Mouse (Mus musculus): ENCODE measurements around the gene Coro1c. TPM values are rescaled to one million over a fixed set of nuclear protein-coding genes. Genes with fewer than 3 reads are reported as not detected.

Gene Coro1c
- polyA plus RNA-seq, 1 experiment from 2014 or later, result 71.3 TPM

DNA sequence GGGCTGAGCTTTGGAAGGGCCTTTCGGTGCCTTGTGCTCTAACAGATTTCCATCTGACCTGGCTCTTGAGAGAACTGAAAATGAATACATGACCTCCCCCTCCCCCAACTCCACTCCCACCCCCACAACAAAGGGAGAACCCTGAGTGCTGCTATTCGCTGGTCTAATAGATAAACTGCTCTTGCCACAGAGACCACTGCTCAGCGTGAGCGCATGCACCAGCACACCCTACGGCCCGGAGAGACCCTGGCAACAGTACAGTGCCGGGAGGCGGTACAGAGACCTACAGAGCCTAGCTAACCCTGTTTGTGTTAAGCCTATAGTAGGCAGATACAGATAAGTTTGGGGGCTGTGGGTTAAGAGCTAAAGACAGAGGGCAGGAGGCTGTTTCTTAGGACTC is 22.9 kb downstream of the Coro1c start:
- no peak for DNase-seq (ENCODE audit: low spot score)

DNA sequence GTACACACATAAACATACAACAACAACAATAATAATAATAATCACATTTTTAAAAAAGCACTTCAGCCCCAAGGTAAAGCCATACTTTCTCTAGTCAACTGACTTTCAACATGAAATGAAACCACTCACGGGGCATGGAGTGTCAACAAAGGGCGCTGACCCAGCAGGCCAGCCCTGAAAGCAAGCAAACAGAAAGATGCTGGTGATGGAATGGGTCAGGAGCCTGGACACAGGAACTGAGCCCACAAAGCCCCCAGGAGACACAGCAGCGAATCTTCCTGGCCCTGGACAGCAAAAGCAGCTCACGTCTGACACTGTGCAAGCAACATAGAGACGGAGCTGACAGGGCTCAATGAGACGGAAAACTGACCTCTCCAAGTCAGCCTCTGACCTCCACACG is 23.8 kb downstream of the Coro1c start:
- DNase-seq (ENCODE audit: low spot score), result no peak

DNA sequence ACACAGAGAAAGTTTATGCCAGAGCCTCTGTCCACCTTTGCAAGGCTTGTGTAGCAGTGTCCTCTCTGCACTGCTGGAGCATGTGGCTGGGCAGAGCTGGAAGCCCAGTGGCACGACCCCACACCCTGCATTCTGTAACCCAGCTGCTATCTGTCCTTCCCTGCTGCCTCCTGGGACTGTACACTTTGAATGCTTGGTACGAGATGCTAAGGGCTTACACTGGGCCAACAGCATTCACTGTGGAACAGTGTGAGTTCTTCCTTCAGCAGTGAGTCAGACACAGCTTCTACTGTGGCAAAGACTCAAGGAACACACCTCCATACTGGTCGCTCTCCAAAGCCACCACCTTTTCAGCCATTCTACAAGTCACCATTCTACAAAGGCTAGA is 25.2 kb downstream of the Coro1c start:
- no peak for DNase-seq (ENCODE audit: low spot score)

DNA sequence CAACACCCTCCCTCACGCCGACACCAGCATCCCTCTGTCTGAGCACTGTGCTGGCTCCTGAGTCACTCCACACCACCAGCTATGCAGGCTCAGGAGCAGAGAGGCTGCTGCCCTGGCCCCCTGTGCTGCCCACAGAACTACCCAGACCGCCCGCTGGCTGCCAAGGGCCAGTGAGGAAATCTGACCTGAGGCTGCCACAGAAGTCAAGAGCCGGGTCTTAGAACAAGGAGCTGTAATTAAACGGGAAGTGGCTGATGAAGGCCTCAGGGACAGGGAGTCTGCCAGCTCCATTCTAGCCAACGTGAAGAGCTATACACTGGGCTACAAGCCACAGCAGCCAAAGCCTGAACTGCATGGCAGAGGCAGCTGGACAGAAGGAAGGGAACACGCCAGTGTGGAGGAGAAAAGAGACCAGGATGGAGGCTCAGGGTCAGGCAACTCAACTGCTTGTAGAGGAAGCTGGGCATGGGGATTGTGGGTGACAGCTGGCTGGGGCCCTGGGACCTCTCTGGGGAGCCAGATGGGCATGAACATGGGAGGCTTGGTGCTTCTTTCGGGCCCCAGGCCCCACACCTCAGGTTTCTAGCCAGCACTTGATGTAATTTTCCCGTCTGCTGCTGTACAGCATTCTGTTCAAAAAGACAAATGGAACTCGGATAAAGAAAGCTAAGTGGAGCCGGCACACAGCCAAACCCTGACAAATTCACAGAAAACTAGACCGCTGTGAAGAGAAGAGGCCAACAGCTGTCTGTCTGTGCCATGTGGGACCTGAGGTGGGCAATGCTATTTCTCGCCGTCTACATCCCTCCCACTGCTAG is 25.8 kb downstream of the Coro1c start:
- DNase-seq (ENCODE audit: low spot score), result no peak

DNA sequence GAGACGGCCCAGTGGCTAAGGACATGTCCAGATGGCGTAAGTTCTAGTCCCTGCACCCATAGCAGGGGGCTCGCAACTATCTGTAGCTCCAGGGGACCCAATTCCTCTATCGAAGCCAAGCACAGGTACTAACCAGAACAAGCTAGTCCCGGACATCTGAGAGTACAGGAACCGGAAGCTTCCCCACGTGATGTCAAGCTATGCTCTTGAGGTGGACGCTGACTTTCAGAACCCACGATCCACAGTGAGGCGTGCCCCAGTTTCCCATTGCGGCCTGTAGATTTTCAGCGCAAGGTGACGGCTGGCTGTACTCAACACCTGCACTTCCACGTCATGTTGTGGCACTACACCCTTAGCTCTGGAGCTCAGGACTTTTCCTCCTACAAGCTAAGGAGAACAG is 27.4 kb downstream of the Coro1c start:
- DNase-seq (ENCODE audit: low spot score), result no peak

DNA sequence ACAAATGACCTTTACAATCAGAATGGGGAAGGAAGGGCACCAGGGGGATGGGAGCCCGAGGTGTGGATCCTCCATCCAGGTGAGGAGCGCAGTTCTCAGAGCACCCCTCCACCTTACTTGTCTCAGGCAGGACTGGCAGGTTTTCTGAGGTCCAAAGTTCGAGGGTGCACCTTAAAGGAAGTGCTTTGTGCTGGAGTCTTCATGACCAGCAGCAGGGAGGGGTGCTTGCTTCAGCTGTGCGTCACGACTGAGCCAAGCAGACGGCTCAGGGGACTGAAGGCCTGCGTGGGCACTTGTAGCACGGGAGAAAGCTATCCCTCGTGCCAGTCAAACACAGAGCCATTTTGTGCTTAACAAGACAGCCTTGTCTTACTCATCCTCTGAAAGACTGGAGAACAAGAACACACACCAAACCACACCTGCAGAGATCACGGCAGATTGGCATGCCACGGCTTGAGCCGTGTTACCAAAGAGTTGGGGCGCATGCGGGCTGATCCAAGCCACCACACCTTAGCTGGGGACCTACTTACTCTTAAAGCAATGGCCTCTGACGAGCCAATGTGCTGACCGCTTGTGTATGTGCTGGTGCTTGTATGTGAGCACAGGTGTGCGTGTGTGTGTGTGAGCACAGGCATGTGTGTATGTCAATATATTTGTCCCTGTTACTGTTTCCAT is 29.5 kb downstream of the Coro1c start:
- DNase-seq (ENCODE audit: low spot score), result no peak

DNA sequence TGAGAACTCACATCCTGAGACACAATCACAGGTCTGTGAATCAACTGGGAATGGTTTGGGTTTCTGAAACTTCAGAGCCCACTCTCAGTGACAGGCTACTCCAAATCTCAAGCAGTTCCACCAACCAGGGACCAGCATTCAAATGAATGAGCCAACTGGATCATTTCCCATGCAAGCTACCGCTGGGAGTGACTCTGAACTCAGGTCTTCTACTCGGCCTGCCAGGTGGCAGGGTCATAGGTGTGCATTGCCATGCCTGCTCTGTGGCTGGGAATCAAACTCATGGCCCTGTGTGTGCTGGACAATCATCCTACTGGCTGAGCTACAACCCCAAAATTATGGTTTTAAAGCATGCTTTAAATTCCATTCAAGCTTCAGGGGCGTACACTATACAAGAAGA is 31.0 kb downstream of the Coro1c start:
- DNase-seq (ENCODE audit: low spot score), result no peak

DNA sequence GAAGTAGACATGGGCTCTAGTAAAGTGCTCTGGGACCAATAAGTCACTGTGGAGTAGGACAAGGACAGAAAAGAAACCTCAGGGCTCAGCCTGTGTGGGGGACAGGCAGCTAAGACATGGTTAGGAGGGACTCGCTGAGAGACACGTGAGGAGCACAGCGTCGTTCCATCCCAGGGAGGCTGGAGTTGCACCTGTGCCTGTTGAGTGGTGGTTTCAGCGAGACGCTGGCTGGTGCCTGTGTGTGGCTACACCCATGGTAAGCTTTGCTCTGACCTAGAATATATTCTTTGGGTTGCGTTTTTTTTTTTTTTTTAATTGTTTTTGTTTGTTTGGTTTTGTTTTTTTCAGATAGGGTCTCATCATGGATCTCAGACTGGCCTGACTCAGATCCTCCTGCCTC is 32.4 kb downstream of the Coro1c start:
- peak; percentile 66 for DNase-seq (ENCODE audit: low spot score)

DNA sequence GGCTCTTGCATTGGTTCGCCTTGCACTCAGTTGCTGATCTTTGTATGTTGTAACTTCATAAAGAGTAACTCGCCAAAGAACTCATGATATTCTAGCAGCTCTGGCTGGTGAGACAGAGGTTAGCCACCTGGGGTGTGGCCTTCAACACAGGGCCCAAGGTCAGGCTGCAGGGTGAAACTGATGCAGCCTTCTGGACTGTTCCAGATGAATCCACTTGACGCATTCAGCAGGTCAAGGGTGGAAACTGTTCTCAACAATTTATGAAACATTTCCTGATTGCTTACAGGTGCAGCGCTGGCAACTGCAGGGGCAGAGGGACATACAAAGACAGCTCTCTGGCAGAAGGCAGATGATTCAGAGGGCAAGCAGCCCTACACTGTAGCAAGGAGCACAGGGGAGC is 32.9 kb downstream of the Coro1c start:
- DNase-seq (ENCODE audit: low spot score), result no peak

DNA sequence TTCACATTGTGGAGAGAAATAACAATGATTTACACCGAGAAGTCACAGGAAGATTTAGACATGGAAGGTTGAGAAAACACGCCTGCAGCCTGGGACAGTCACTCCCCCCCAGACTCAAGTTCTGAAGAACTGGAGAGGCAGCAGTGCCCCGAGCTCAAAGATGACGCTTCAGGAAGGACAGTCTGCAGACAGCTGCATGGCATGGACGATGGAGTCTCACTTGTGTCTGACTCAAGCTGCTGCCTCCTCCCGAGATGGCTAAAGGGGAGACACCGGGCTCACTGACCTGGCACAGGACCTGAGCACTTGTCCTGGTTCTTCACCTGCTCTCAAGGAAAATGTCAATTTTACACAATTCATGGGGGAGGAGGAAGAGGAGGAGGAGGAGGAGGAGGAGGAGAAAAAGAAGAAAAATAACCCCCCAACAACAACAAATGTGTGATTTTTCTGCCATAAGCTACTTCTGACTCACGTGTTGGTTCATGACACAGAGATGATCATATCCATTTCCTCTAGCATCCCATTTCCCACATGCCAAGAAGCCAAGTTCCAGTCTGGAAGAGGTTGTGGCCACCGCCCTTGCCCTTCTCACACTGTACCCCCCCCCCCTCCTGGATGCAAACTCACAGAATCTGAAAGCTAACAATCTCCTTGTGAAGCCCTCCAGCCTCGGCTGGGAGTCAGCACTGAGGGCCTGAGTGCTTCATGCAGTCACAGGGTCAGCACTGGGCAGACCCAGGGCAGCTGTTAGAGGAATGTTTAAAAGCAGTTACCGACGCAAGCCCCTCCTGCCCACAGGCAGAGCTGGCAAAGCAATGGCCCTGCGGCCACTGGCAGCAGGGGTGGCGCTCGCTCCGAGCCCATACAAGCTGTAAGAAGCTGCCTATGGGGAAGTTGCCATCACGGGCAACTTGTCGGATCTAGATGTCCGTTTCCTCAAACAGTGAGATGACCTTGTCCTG is 34.2 kb downstream of the Coro1c start:
- DNase-seq (ENCODE audit: low spot score), result no peak

DNA sequence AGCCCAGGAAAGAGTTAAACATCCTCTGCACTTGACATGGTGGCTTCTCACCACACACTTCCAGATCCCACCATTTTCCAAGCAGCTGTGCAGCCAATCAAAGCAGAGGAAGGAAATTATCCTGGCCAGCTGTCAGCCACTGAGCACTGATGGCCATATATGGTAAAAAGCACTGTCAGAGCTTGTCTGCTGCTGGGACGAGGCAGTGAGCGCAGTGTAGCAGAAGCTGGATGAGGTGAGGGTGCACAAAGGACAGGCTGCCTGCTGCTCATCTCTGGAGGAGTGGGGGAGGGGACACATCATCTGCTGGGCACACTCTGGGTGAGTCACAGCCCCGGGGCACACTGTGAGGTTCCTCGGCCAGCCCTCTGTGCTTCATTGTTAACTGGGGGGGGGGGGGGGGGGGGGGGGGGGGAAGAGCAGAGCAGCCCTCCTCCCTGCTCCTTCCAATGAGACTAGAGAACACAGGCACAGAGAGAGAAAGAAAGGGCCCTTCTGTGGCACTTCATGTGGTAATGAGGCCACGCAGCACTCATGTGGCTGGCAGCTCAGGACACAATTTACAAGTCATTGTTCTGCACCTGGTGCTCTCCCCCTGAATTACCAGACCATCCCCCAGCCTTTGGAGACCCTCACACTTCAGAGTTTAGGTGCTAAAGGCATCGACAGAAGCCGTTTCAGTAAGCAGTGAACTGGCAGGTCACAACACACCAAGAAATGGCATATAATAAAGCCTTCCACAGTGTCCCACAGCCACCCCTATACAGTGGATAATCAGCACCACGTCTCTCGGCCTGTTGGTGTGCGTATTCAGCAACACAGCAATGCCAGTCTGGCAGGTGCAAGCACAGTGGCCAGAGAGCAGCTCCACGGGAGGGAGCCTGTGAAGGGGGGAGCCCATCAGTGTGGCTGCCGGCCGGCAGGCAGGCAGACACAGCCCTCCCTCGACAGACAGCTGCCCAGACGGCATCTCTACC is 35.3 kb downstream of the Coro1c start:
- DNase-seq (ENCODE audit: low spot score), result peak; percentile 68

DNA sequence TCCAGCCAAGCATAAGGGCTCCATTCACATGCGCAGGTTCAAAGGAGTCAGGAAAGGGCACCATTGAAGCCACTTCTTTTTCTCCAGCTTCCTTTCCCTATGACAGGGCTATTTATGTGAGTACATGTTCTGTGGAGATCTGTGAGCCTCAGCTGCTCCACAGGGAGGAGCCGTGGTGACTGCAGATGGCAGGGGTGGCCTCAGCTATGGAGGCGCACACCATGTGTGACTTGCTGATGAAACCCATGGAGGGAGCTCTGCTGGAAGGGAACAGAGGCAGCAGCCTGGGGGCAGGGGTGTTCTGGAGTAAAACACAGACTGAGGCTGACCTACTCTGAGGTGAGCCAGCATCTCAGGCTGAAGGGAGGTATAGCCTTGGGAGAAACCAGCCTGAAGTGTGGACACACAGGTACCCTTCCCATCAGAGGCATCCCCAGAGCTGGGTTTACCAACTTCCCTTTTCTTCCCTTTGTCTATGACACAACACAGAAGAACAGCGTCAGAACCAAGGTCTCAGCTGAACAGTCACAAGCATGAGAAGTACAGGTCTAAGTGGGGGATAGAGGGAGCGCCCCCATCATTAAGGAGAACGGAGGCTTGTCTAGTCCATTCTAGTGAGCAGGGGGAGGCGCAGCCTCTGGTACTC is 36.5 kb downstream of the Coro1c start:
- DNase-seq (ENCODE audit: low spot score), result peak; percentile 32

DNA sequence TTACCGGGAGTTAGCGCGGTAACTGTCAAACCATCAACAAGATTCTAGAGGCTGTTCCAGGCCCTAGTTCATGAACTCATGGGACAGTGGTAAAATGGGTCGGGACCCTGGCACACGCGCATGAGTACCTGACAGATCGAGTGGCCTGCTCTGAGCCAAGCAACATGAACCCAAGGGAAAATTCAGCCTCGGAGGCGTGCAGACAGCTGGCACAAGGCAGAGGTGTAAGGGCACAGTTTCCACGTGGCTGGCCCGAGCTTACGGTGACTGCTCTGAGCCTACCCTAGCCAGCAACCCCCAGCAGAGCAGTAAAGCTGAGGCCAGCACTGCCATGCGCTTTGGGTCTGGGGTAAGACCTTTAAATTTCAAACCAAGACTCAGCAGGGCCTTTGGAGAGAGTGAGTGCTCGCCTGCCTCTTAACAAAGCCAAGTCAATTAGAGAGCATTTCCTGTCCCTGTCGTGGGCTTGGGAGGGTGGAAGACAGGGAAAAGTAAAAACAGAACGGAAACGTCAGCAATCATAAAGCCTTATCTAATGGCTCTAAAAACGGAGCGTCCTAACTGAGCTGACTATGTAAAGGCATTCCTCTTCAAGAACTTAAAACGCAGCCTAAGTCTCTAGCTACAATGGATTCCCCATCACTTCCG is 38.0 kb downstream of the Coro1c start:
- DNase-seq (ENCODE audit: low spot score), result no peak

DNA sequence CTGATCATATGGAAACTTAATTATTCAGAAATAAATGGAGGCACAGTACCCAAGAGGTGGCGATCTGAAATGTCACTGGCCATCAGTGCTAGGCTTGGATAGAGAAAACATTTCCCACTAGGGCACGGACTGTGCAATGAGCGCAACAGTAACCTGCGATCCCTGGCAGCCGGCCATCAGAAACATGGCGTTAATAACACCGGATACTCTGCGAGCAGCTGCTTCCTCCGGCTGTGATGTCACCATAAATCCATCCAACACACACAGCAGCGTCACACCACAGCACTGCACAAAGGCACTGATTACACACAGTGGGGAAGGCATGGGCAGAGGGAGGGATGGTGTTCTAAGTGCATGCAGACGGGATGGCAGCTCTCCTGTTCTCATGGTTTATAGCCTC is 39.4 kb downstream of the Coro1c start:
- DNase-seq (ENCODE audit: low spot score), result no peak

DNA sequence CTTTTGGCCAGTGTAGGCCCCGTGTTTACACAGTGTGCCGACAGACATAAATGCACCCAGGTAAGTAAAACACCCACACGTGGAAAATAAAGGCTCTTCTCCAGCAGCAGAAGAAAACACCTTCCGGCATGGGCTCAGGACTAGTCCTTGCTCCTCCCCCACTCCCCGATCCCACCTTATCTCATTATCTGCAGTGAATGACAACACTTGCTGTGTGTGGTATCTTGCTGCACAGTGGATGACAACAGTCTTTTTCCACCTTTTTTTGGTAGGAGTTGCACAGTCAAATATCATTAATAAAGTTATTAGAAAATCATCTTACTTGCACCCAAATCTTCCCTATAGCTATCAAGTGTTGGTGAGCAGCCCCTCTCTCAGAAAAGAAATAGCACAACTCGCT is 43.6 kb downstream of the Coro1c start:
- no peak for DNase-seq (ENCODE audit: low spot score)

DNA sequence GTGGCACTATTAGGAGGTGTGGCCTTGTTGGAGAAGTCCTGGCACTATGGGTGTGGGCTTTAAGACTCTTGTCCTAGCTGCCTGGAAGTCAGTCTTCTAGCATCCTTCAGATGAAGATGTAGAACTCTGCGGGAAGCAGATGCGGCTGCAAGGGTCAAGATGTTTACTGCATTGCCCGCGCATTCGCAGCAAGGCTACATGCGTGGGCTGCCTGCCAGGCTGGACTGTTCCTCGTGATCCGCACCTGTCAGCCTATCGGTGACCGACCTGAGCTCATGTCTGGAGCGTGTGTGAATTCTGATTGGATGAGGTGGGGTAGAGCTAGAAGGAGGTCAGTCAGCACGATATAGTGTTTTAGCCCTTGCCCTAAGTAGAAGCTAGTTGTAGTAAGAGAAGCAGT is 44.6 kb downstream of the Coro1c start:
- DNase-seq (ENCODE audit: low spot score), result no peak

DNA sequence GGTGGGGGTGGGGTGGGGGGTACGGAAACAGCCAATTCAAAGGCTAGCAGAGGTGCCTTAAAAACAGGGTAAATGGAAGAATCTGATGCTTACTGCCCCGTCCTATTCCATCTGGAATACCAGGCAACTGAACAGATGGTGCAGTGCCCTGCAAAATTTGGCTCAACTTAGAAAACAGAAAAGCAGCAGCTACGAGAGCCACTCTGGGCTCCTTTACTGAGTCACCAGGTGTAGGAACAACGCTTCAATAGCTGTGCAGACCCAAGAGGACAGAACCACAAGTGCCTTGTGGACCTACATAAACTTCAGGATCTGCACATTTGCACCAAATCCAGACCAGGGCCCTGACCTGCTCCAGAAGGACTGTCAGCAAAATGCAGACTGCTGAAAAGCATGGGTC is 46.1 kb downstream of the Coro1c start:
- DNase-seq (ENCODE audit: low spot score), result no peak

DNA sequence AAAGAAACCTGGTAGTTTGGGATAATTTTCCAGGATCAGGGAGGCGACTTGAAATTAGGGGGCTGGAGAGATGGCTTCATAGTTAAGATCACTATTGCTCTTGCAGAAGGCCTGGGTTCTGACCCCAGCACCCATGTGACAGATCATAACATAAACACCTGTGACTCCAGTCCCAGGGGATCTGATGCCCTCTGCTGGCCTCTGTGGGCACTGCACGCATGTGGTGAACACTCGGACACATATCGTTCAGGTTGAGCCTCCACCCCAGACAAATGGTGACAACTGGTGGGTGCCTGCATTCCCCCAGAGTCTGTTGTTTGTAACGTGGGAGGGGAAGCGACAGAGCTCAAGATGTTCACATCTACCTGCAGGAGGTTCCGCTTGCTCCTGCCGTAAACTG is 47.3 kb downstream of the Coro1c start:
- peak; percentile 49 for DNase-seq (ENCODE audit: low spot score)

DNA sequence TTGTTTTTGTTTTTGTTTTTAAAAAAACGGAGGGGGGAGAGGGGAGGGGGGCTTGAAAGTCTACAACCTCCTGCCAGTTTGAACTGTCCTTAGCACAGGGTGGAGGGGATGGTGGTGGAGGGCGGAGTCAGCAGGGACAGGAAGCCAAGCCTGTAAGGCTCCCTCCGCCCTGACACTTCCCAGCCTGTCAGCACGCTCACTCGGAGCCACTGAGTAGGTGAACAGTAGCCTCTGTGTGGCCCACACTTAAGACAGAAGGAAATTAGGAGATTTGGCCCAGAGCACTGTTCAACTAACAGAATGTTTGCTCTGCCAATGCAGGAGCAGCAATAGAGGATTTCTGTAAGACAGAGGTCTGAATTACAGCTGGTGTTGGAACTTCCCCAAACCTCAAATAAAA is 49.6 kb downstream of the Coro1c start:
- DNase-seq (ENCODE audit: low spot score), result peak; percentile 63

DNA sequence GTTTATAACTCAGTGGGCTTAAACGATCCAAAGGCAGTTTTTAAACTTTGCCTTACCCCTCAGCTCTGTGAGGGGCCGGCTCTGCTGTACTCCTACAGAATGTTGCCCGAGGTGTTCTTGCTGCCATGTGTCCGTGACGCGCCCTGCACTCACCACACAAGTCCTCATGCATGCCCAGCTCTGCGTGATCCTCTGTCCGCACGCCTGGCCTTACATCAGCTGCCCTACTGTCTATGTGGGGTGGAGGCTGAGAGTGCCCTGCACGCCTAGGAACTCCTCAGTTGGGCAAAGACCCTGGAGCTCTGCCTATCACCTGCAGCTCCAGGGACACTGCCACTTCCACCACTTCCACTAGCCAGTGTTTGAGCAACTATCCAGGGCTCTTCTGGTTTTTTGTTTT is 50.0 kb downstream of the Coro1c start:
- no peak for DNase-seq (ENCODE audit: low spot score)

Measured in thymus, postnatal 0 days (tissue).